Mouse (Mus musculus) embryonic facial prominence, embryonic 14.5 days (tissue): ENCODE results near the gene Ptprt. TPM values are rescaled to one million over a fixed set of nuclear protein-coding genes. Genes with fewer than 3 reads are reported as not detected.

Experiments
- ATAC-seq: fragments of 200-750 bp; cut with Nextera tagmentation; 2 replicates; pipeline ENCODE4 v1.8.0; 2017; ENCODE audit warnings: low read depth, moderate number of reproducible peaks, moderate TSS enrichment
- DNase-seq: peaks from one replicate; pipeline ENCODE4 v3.0.0-alpha.2; 2015; ENCODE audit warnings: low spot score
- H3K27ac ChIP-seq: fragments of 300-500 bp; sonication (generic); replicated peaks from 2 replicates; pipeline ENCODE4 v1.5.1; 2014; ENCODE audit warnings: low read depth, mild to moderate bottlenecking, low read length, moderate library complexity
- H3K27me3 ChIP-seq: fragments of 300-500 bp; sonication (generic); replicated peaks from 2 replicates; pipeline ENCODE4 v1.6.1; 2014; ENCODE audit warnings: low read length; ENCODE audit not compliant: control insufficient read depth, insufficient read depth
- H3K36me3 ChIP-seq: fragments of 300-500 bp; sonication (generic); 2 replicates; pipeline ENCODE4 v1.6.1; 2014; ENCODE audit warnings: low read length, mixed read lengths; ENCODE audit not compliant: control insufficient read depth, insufficient read depth
- H3K4me1 ChIP-seq: fragments of 300-500 bp; sonication (generic); 2 replicates; pipeline ENCODE4 v1.6.1; 2014; ENCODE audit warnings: antibody characterized with exemption, low read length; ENCODE audit not compliant: control insufficient read depth, insufficient read depth
- H3K4me2 ChIP-seq: fragments of 300-500 bp; sonication (generic); 2 replicates; pipeline ENCODE4 v1.6.1; 2014; ENCODE audit warnings: low read depth, mild to moderate bottlenecking, low read length, moderate library complexity, mixed read lengths
- H3K4me3 ChIP-seq: fragments of 300-500 bp; sonication (generic); 2 replicates; pipeline ENCODE4 v1.5.1; 2014; ENCODE audit warnings: low read depth, mild to moderate bottlenecking, low read length
- H3K9ac ChIP-seq: fragments of 300-500 bp; sonication (generic); 2 replicates; pipeline ENCODE4 v1.6.1; 2014; ENCODE audit warnings: low read depth, mild to moderate bottlenecking, low read length, moderate library complexity, mixed read lengths
- H3K9me3 ChIP-seq: fragments of 300-500 bp; sonication (generic); 2 replicates; pipeline ENCODE4 v1.6.1; 2016; ENCODE audit warnings: low read length; ENCODE audit not compliant: control insufficient read depth
- WGBS: fragments of 180-500 bp; shearing (Covaris S2); extraction: QIAGEN DNeasy Blood & Tissue Kit; methylation state at CpG from one replicate; pipeline ENCODE4 v1.1.7; 2014; 5-methylcytosine and 5-hydroxymethylcytosine counted together
- polyA plus RNA-seq: library from polyadenylated mRNA; unstranded; fragments of >200 nt; fragmentation: Nextera tagmentation; extraction: Ambion mirVana; gene quantifications from 2 replicates; pipeline ENCODE4 v1.2.1, GENCODE M21; 2014

The Ptprt gene
- polyA plus RNA-seq, 1 experiment from 2014 or later: 3.0 TPM

DNA sequence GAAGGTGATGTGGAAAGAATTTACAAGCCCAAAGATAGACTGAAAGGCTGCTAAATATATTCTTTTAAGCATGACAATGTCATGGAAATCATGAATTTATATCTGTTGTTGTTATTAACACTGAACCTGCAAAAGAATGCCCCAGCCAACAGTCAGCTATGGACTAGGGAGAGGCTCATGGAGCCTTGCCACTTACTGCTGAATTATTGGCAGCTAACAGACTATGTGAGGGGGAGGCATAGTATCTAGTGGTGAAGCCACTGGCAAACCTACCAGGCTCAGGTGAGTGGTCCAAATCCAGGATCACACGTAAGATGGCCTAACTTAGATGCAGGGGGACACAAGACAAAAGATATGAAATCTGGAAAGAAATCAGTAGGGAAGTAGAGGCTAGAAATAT is 847.6 kb downstream of the Ptprt start:
- Histone ChIP-seq H3K9ac (no peak overlapping the region), H3K4me2 (no peak overlapping the region), H3K4me1 (peaks cover 6% of the 10 kb centered on the region), H3K4me3 (no peak overlapping the region), H3K9me3 (no peaks in the 10 kb centered on the region), H3K36me3 (no peaks in the 10 kb centered on the region), H3K27me3 (no peaks in the 10 kb centered on the region), H3K27ac (no peak overlapping the region)
- 87% methylated on average over 1 of the region's 1 CpGs for WGBS
- ATAC-seq (no peak), DNase-seq (no peak)

GRCm38 (mm10) chr2:161808086-161808801 is 852.7 kb downstream of the Ptprt start:
- ATAC-seq (peak; percentile 75; the same call in 1 of the 2 replicates), DNase-seq (peak; percentile 76)
- no peak overlapping the region for H3K9ac ChIP-seq
- no peaks in the 10 kb centered on the region for H3K36me3 ChIP-seq
- no peaks in the 10 kb centered on the region for H3K9me3 ChIP-seq
- 60% methylated on average over 9 of the region's 9 CpGs for WGBS
- H3K27ac ChIP-seq: no peak overlapping the region
- no peaks in the 10 kb centered on the region for H3K27me3 ChIP-seq
- no peak overlapping the region for H3K4me2 ChIP-seq
- no peak overlapping the region for H3K4me3 ChIP-seq
- H3K4me1 ChIP-seq: peaks cover 10% of the 10 kb centered on the region

DNA sequence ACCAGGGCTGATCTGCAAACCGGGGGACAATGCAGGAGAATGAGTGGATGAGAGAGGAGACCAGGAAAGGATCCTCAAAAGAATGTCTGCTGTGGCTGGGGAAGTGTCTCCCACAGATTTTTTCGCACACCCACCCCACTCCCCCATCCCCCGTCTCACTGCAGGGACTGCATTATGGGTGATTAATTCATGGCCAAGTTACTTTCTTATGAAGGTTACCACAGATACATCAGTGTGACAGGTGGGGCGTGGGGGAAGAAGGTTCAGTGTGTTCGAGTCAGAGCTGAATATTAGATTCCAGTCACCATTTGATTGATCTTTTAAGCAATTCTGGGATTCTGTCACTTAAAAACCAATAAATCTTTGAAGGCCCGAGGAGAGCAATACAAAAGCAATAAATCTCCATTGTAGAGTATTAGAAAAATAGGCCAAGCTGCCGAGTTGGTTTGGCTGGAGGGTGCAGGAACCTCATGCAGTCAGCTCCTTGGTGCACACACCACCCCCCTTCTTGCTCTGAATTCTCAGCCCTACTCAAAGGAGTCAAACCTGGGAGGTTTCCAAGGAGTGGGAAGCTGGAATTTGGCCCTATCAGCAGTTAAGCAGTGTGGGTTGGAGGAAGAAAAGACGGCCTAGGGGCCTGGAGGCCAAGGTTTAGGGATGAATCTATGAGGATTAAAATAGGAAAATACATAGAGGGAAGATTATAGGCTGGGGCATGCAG is 854.5 kb downstream of the Ptprt start:
- Histone ChIP-seq H3K4me2 (no peak overlapping the region), H3K9ac (no peak overlapping the region), H3K4me1 (peaks cover 10% of the 10 kb centered on the region), H3K27me3 (no peaks in the 10 kb centered on the region), H3K9me3 (no peaks in the 10 kb centered on the region), H3K4me3 (no peak overlapping the region), H3K36me3 (no peaks in the 10 kb centered on the region), H3K27ac (no peak overlapping the region)
- DNase-seq (no peak), ATAC-seq (no peak)
- WGBS: 72% methylated on average over 8 of the region's 8 CpGs

DNA sequence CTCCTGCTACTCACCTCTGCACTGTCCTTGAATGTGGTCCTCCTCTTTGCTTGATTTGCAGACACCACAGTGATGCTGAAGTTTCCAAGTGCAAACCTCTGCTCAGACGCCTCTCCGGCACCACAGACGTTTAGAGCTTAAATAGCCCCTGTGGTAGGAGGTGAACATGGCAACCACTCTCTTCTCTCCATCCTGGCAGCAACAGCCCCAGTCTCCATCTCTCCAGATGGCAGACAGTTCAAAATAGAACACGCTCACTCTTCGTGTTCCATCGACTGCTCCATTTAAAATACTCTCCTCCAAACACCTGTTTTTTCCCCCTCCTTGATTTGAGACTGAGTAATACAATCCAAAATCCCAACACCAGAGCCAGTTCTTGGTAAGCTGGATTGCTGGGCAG is 861.0 kb downstream of the Ptprt start:
- H3K4me2 ChIP-seq: no peak overlapping the region
- DNase-seq: no peak
- no peaks in the 10 kb centered on the region for H3K36me3 ChIP-seq
- no peaks in the 10 kb centered on the region for H3K4me1 ChIP-seq
- no peak overlapping the region for H3K27ac ChIP-seq
- no peak overlapping the region for H3K4me3 ChIP-seq
- ATAC-seq: no peak
- 78% methylated on average over 6 of the region's 6 CpGs for WGBS
- H3K9me3 ChIP-seq: no peaks in the 10 kb centered on the region
- H3K9ac ChIP-seq: no peak overlapping the region
- no peaks in the 10 kb centered on the region for H3K27me3 ChIP-seq

- no peak for DNase-seq
- ATAC-seq: no peak
- no peak overlapping the region for H3K4me3 ChIP-seq
- WGBS: 75% methylated on average over 2 of the region's 2 CpGs
- H3K9me3 ChIP-seq: no peaks in the 10 kb centered on the region
- no peaks in the 10 kb centered on the region for H3K36me3 ChIP-seq
- no peaks in the 10 kb centered on the region for H3K27me3 ChIP-seq
- H3K9ac ChIP-seq: no peak overlapping the region
- no peaks in the 10 kb centered on the region for H3K4me1 ChIP-seq
- H3K27ac ChIP-seq: no peak overlapping the region
- H3K4me2 ChIP-seq: no peak overlapping the region
Measured at GRCm38 (mm10) chr2:161767528-161767927, 893.4 kb downstream of the Ptprt start.

DNA sequence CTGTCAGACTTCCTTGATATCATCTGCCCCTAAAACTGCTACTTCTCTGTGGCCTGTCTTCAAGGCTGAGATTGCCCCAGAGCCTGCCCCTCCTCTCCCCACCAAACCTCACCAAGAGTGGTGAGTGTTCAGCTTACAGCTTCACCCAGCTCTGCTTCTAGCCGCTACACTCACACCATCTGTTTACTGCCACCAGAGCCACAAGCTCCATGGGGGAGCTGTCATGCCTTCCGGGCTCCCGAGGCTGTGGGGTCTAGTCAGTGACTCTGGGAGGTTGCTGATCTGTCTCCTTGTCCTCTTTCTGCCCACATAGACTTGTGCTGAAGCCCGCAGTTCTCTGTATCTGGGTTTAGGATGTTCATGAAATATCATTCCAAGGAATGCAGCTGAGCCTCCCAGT is 947.9 kb downstream of the Ptprt start:
- Histone ChIP-seq H3K9ac (no peak overlapping the region), H3K27me3 (no peaks in the 10 kb centered on the region), H3K4me3 (no peak overlapping the region), H3K4me2 (no peak overlapping the region), H3K9me3 (no peaks in the 10 kb centered on the region), H3K4me1 (no peaks in the 10 kb centered on the region), H3K27ac (no peak overlapping the region), H3K36me3 (no peaks in the 10 kb centered on the region)
- DNase-seq (no peak), ATAC-seq (no peak)
- WGBS: 41% methylated on average over 4 of the region's 4 CpGs

DNA sequence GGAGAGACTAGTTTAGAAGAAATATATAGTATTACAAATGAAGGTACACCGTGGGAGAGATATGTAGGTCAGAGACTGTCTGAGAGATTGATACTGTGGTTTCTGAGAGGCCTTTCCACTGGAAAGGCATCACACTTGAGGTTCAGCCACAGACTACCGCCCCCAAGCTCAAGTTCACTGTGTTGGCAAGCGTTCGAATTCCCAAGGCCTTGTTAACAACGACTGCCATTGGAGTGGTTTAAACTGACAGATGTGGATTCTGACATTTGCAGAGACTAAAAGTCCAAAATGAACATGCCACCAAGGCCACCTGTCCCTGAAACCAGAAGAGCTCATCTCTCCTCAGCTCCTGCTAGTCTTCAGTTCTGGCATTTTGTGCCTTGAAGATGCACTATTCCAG is 951.6 kb downstream of the Ptprt start:
- Histone ChIP-seq H3K9me3 (no peaks in the 10 kb centered on the region), H3K4me1 (no peaks in the 10 kb centered on the region), H3K4me3 (no peak overlapping the region), H3K27me3 (peaks cover 3% of the 10 kb centered on the region; the same call in 1 of the 2 replicates), H3K27ac (no peak overlapping the region), H3K4me2 (no peak overlapping the region), H3K36me3 (no peaks in the 10 kb centered on the region), H3K9ac (no peak overlapping the region)
- DNase-seq (peak; percentile 54), ATAC-seq (no peak)
- 78% methylated on average over 5 of the region's 5 CpGs for WGBS

DNA sequence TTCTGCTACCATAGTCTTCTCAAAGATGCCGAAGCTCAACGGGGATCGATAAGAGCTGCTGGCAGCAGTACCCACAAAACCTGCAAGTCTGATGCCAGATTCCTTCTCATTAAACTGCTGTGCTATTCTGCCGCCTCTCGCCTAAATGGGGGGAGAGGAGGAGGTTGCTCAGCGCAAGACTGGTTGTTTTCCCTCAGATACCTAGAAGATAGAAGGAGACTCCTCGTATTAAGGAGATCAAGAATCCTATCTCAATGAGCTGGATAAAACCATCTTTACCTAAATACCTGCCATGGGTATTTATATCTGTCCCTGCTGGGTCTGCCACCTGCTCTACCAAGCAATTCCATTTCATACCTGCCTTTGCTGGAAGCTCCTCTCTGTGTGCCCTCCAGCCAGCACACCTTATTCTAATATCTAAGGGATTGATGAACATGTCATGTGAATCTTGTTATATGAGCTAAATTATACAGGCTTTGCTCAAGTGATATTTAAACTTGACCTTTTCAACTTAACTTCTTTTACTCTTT is 954.5 kb downstream of the Ptprt start:
- H3K9ac ChIP-seq: no peak overlapping the region
- DNase-seq: no peak
- H3K4me1 ChIP-seq: no peaks in the 10 kb centered on the region
- no peak overlapping the region for H3K27ac ChIP-seq
- no peaks in the 10 kb centered on the region for H3K36me3 ChIP-seq
- no peak overlapping the region for H3K4me3 ChIP-seq
- H3K9me3 ChIP-seq: no peaks in the 10 kb centered on the region
- peaks cover 3% of the 10 kb centered on the region; the same call in 1 of the 2 replicates for H3K27me3 ChIP-seq
- no peak for ATAC-seq
- WGBS: 90% methylated on average over 7 of the region's 7 CpGs
- no peak overlapping the region for H3K4me2 ChIP-seq
